Mouse (Mus musculus): ENCODE results near the gene Anpep. TPM values are rescaled to one million over a fixed set of nuclear protein-coding genes. Genes with fewer than 3 reads are reported as not detected.

Gene Anpep
- total and polyA plus RNA-seq, 3 experiments = 7.6 to 77.2 (median 40.2) TPM

- H3K79me2 ChIP-seq (ENCODE audit: control insufficient read depth, insufficient read depth, low read length, poor library complexity) = no peaks in the 10 kb centered on the region
- no peak overlapping the region for H3K9ac ChIP-seq (ENCODE audit: control insufficient read depth, low read depth, low read length, poor library complexity, severe bottlenecking)
- peaks cover 0 to 37% of the 10 kb centered on the region in 2 experiments; a peak in 2 of 4 replicates for H3K36me3 ChIP-seq (ENCODE audit: control insufficient read depth in 1 of 2, insufficient read depth in 2 of 2, low read length in 2 of 2)
- no peak overlapping the region for H3K4me3 ChIP-seq (ENCODE audit: control insufficient read depth in 1 of 2, insufficient read depth in 1 of 2, low read depth in 2 of 2, low read length in 2 of 2)
- DNase-seq (ENCODE audit: low read depth, low spot score) = no peak
- H3K4me1 ChIP-seq (ENCODE audit: control insufficient read depth in 1 of 2, insufficient read depth in 2 of 2, low read length in 2 of 2) = peaks cover 9 to 55% of the 10 kb centered on the region in 2 experiments
- TF ChIP-seq TAL1 (IDR thresholded peaks at IDR 0.05; ENCODE audit: low read length) (no peak), HCFC1 (IDR thresholded peaks at IDR 0.05; ENCODE audit: low read depth, low read length) (no peak), MEF2A (IDR thresholded peaks at IDR 0.05; ENCODE audit: extremely low read depth, insufficient replicate concordance, low read depth, low read length, poor library complexity, severe bottlenecking) (no peak), ZKSCAN1 (IDR thresholded peaks at IDR 0.05; ENCODE audit: low read depth, low read length) (no peak), USF2 (IDR thresholded peaks at IDR 0.05; ENCODE audit: borderline replicate concordance in 1 of 2, insufficient read depth in 1 of 2, low read depth in 1 of 2, low read length in 2 of 2) (no peak), RAD21 (IDR thresholded peaks at IDR 0.05; ENCODE audit: low read depth, low read length) (no peak), EP300 (IDR thresholded peaks at IDR 0.05; ENCODE audit: low read depth in 1 of 2, low read length in 2 of 2) (no peak), ZC3H11A (IDR thresholded peaks at IDR 0.05; ENCODE audit: low read depth, low read length) (no peak), MYC (IDR thresholded peaks at IDR 0.05; ENCODE audit: low read depth, low read length) (no peak)
- no peaks in the 10 kb centered on the region for H3K9me3 ChIP-seq (replicated peaks; ENCODE audit: insufficient read depth, low read length)
- H3K27ac ChIP-seq (ENCODE audit: control insufficient read depth, low read depth, low read length) = no peak overlapping the region
- peaks cover 0 to 2% of the 10 kb centered on the region in 2 experiments; a peak in 1 of 4 replicates for H3K27me3 ChIP-seq (ENCODE audit: control insufficient read depth in 1 of 2, insufficient read depth in 2 of 2, low read length in 2 of 2)
These were observed 1.8 kb downstream of the Anpep start for GRCm38 (mm10) chr7:79858956-79859630.

GRCm38 (mm10) chr7:79858202-79858934, 2.5 kb downstream of the Anpep start:
- Histone ChIP-seq H3K27ac (ENCODE audit: control insufficient read depth, low read depth, low read length) (no peak overlapping the region), H3K4me1 (ENCODE audit: control insufficient read depth in 1 of 2, insufficient read depth in 2 of 2, low read length in 2 of 2) (peaks cover 9 to 55% of the 10 kb centered on the region in 2 experiments)

More at GRCm38 (mm10) chr7:79858202-79858934, 2.5 kb downstream of the Anpep start:
- peaks cover 0 to 37% of the 10 kb centered on the region in 2 experiments; a peak in 2 of 4 replicates for H3K36me3 ChIP-seq (ENCODE audit: control insufficient read depth in 1 of 2, insufficient read depth in 2 of 2, low read length in 2 of 2)
- TF ChIP-seq ELF1 (IDR thresholded peaks at IDR 0.05; ENCODE audit: low read depth, low read length) (no peak), UBTF (IDR thresholded peaks at IDR 0.05; ENCODE audit: borderline replicate concordance, insufficient read depth, low read depth, low read length) (no peak), TCF12 (IDR thresholded peaks at IDR 0.05; ENCODE audit: low read depth, low read length) (peak; percentile 76), MAZ (IDR thresholded peaks at IDR 0.05; ENCODE audit: low read depth, low read length) (no peak), MEF2A (IDR thresholded peaks at IDR 0.05; ENCODE audit: extremely low read depth, insufficient replicate concordance, low read depth, low read length, poor library complexity, severe bottlenecking) (no peak), TBP (IDR thresholded peaks at IDR 0.05; ENCODE audit: low read depth, low read length) (no peak), MXI1 (IDR thresholded peaks at IDR 0.05; ENCODE audit: low read depth, low read length) (no peak), ETS1 (IDR thresholded peaks at IDR 0.05; ENCODE audit: low read depth, low read length) (0 out of 2 replicates have a peak, but pooled peaks have one; percentile 16), KAT2A (conservative IDR thresholded peaks at IDR 0.05; ENCODE audit: low read depth, low read length) (no peak), EP300 (IDR thresholded peaks at IDR 0.05; ENCODE audit: low read depth in 1 of 2, low read length in 2 of 2) (peak; percentile 48 to 62), GABPA (IDR thresholded peaks at IDR 0.05; ENCODE audit: low read depth, low read length) (no peak), TAL1 (IDR thresholded peaks at IDR 0.05; ENCODE audit: low read length) (peak; percentile 53), ZMIZ1 (IDR thresholded peaks at IDR 0.05; ENCODE audit: low read depth, low read length) (no peak), CTCF (IDR thresholded peaks at IDR 0.05 in 2 of 3, conservative IDR thresholded peaks at IDR 0.05 in 1 of 3; ENCODE audit: control insufficient read depth in 1 of 3, insufficient read depth in 1 of 3, low read depth in 2 of 3, low read length in 3 of 3, poor library complexity in 1 of 3, severe bottlenecking in 1 of 3) (no peak), POLR2A (IDR thresholded peaks at IDR 0.05; ENCODE audit: control insufficient read depth in 1 of 2, insufficient read depth in 1 of 2, low read depth in 1 of 2, low read length in 2 of 2, poor library complexity in 1 of 2) (no peak), JUND (IDR thresholded peaks at IDR 0.05; ENCODE audit: low read depth, low read length) (no peak), GATA1 (IDR thresholded peaks at IDR 0.05; ENCODE audit: low read depth, low read length) (peak; percentile 34; the same call in 1 of the 2 replicates)
- no peaks in the 10 kb centered on the region for H3K9me3 ChIP-seq (replicated peaks; ENCODE audit: insufficient read depth, low read length)
- H3K79me2 ChIP-seq (ENCODE audit: control insufficient read depth, insufficient read depth, low read length, poor library complexity) = no peaks in the 10 kb centered on the region
- peak; percentile 31 for DNase-seq (ENCODE audit: low read depth, low spot score)
- H3K27me3 ChIP-seq (ENCODE audit: control insufficient read depth in 1 of 2, insufficient read depth in 2 of 2, low read length in 2 of 2) = peaks cover 0 to 2% of the 10 kb centered on the region in 2 experiments; a peak in 1 of 4 replicates
- H3K4me3 ChIP-seq (ENCODE audit: control insufficient read depth in 1 of 2, insufficient read depth in 1 of 2, low read depth in 2 of 2, low read length in 2 of 2) = peak overlapping the region in 1 of 2 experiments; percentile 9; a peak in 1 of 4 replicates
- peak overlapping the region; percentile 14; the same call in 1 of the 2 replicates for H3K9ac ChIP-seq (ENCODE audit: control insufficient read depth, low read depth, low read length, poor library complexity, severe bottlenecking)
